Mouse (Mus musculus) kidney, adult 2 months (tissue): ENCODE results near the gene Llgl2.

Experiments used
- CTCF ChIP-seq: fragments of 200-500 bp; conservative IDR thresholded peaks from 2 replicates; pipeline ENCODE4 v1.5.1; 2011; ENCODE audit warnings: low read depth, mild to moderate bottlenecking, control low read depth, low read length, moderate library complexity, mixed read lengths; ENCODE audit not compliant: insufficient read depth, insufficient read length
- POLR2A ChIP-seq: fragments of 200-500 bp; IDR thresholded peaks from one replicate; pipeline ENCODE4 v1.6.1; 2011; ENCODE audit warnings: low read depth, low read length, control low read depth

DNA sequence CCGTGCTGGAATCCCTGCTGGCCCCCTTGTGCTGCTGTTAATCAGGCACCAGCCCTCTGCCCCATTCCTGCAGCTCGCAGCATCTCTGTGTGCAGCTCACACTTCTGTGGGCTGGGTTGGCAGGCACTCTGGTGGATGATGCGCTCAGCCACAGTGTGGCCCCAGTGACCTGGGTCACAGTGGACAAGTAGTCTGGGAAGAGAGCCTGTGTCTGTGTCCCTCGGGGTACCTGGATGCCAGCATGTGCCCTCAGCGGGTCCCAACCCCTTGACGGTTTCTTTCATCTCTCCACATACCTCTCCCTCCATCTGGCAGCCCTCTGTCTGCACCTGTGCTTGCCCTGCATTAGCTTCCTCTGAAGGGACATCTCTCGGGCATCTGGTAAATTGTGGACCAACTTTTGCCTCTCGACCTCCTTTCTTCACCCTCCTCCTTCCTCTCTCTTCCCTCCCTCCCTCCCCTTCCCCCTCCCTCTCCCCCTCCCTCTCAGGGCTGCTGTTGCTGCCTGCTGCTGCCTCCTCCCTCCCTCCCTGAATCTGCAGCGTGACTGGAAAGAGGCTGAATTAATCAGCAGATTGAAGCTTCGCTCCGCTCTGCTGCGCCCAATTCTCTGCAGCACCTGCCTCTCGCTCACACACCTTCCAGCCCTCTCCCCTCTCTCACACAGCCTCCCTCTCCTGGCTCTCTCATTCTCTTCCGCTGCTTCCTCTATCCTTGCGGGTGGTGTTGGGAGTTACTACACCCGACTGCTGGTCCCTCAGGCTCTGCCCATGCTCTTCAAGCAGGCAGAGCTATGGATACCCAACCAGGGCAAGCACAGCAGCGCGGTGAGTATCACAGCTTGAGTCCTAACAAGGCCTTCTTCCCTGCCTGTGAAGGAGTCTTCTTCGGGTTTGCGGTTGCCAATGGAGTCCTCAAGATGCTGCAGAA, 43.4 kb upstream of the Llgl2 start:
- TF ChIP-seq POLR2A (no peak), CTCF (no peak)
